Mouse (Mus musculus) cortical plate, adult 2 months (tissue): ENCODE data around the gene Ehmt2.

Experiments
- CTCF ChIP-seq: fragments of 200-500 bp; IDR thresholded peaks from 2 replicates; pipeline ENCODE4 v1.5.1; 2011; ENCODE audit warnings: mild to moderate bottlenecking, control low read depth, low read length; ENCODE audit not compliant: insufficient read depth; ENCODE audit errors: extremely low read depth
- POLR2A ChIP-seq: fragments of 200-500 bp; IDR thresholded peaks from 2 replicates; pipeline ENCODE4 v1.6.1; 2011; ENCODE audit warnings: mild to moderate bottlenecking, low read length, control low read depth; ENCODE audit not compliant: insufficient read depth; ENCODE audit errors: extremely low read depth

DNA sequence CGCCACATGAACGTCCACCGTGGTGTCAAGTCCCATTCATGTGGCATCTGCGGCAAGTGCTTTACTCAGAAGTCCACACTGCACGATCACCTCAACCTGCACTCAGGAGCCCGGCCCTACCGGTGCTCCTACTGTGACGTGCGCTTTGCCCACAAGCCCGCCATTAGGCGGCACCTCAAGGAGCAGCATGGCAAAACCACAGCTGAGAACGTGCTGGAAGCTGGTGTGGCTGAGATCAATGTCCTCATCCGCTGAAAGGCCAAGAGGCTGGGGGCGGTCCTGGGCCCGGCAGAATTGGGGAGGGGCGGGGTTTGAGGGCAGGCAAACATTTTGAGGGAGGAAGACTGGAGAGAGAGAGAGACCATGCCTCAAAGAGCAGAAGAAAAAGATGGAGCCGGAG is 1.9 kb upstream of the Ehmt2 start:
- TF ChIP-seq CTCF (no peak), POLR2A (no peak)
